ENCODE assay signal across 8 mouse cellular contexts in the genomic region with DNA sequence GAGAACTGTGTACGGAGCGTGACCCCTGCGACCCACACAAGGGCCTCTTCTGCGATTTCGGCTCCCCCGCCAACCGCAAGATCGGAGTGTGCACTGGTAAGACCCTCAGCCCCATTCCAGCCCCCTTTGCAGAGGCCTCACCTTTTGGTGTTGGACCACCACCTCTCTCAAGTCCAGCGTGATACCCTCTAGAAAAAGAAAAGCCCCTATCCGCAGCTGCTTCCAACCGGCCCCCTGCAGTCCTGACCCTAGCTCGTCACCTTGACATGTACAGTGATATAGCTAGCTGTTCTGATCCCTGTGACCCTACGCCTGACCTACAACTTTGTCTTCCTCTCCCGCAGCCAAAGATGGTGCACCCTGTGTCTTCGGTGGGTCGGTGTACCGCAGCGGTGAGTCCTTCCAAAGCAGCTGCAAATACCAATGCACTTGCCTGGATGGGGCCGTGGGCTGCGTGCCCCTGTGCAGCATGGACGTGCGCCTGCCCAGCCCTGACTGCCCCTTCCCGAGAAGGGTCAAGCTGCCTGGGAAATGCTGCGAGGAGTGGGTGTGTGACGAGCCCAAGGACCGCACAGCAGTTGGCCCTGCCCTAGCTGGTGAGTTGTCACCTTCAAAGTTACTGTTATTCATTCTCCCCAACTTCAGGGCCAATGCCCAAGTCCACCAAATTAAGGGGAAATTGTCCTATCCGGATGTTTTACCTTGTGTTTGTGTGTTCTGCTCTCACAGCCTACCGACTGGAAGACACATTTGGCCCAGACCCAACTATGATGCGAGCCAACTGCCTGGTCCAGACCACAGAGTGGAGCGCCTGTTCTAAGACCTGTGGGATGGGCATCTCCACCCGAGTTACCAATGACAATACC. TPM values are rescaled to one million over a fixed set of nuclear protein-coding genes. Genes with fewer than 3 reads are reported as not detected.
A peak's percentile ranks its signal among the peaks of the same experiment; 100 is the strongest.
DNase-seq lines count a peak whose midpoint lies in the region; ATAC-seq lines count a peak whose summit lies in the region.

No protein-coding gene starts in this region.

- peaks cover 16% of the 10 kb centered on the region; the same call in 1 of the 2 replicates for H3K4me1 ChIP-seq in kidney, embryonic 14.5 days (ENCODE audit: control insufficient read depth, insufficient read depth, low read length)

- H3K27me3 ChIP-seq in kidney, embryonic 14.5 days (ENCODE audit: control insufficient read depth, insufficient read depth, low read length), result no peaks in the 10 kb centered on the region

- H3K27ac ChIP-seq in kidney, embryonic 14.5 days (ENCODE audit: low read depth, low read length), result no peak overlapping the region; the same call in 1 of the 2 replicates

- H3K4me2 ChIP-seq in kidney, embryonic 14.5 days (replicated peaks; ENCODE audit: low read depth, low read length), result peak overlapping the region; percentile 58

- no peaks in the 10 kb centered on the region for H3K9me3 ChIP-seq in kidney, embryonic 14.5 days (ENCODE audit: control insufficient read depth, low read length)

- 24% methylated on average over 31 of the region's 31 CpGs for WGBS in kidney, embryonic 14.5 days

- peak overlapping the region; percentile 53 for H3K4me3 ChIP-seq in kidney, embryonic 14.5 days (ENCODE audit: low read length)

- peak; percentile 42 to 45 for DNase-seq in right cerebral cortex, postnatal 10 days (ENCODE audit: low spot score in 2 of 2)
- no peak for DNase-seq in right cerebral cortex, adult 18-20 months
- DNase-seq in cerebellum, postnatal 14 days, result peak; percentile 72 to 82
- peak; percentile 15 to 44 for DNase-seq in heart, adult 9 months (ENCODE audit: low spot score in 2 of 2)
- peak; percentile 72 for DNase-seq in lung, postnatal 14 days

- peak overlapping the region; percentile 59 for H3K9ac ChIP-seq in kidney, embryonic 14.5 days (ENCODE audit: low read depth, low read length)

- ATAC-seq in kidney, embryonic 14.5 days (ENCODE audit: low FRiP score, low TSS enrichment), result peak; percentile 18; the same call in 1 of the 2 replicates
- ATAC-seq in CD4-positive, CD25-positive, alpha-beta regulatory T cell, adult 4 months, result no peak
- no peak for ATAC-seq in inflammation-experienced regulatory T-cells, adult 6 months

- no peaks in the 10 kb centered on the region for H3K36me3 ChIP-seq in kidney, embryonic 14.5 days (ENCODE audit: control insufficient read depth, insufficient read depth, low read length)

RNA-seq across cellular contexts. Expression of a gene that starts 1.0 kb away (rescaled TPM):
- 4.7 and 5.2 TPM in 2 replicates for polyA plus RNA-seq in kidney, embryonic 14.5 days (2014; fragmentation: Nextera tagmentation; extraction: Ambion mirVana)
- polyA plus RNA-seq in CD4-positive, CD25-positive, alpha-beta regulatory T cell, adult 4 months (2017; shearing (Covaris generic)), result not detected
- not detected for polyA plus RNA-seq in inflammation-experienced regulatory T-cells, adult 6 months (2017; shearing (Covaris generic))
